Mouse (Mus musculus) cortical plate, adult 2 months (tissue): Measurements from ENCODE around the gene Polr3b.

Source experiments
- CTCF ChIP-seq: fragments of 200-500 bp; IDR thresholded peaks from 2 replicates; pipeline ENCODE4 v1.5.1; 2011; ENCODE audit warnings: mild to moderate bottlenecking, control low read depth, low read length; ENCODE audit not compliant: insufficient read depth; ENCODE audit errors: extremely low read depth
- POLR2A ChIP-seq: fragments of 200-500 bp; IDR thresholded peaks from 2 replicates; pipeline ENCODE4 v1.6.1; 2011; ENCODE audit warnings: mild to moderate bottlenecking, low read length, control low read depth; ENCODE audit not compliant: insufficient read depth; ENCODE audit errors: extremely low read depth

DNA sequence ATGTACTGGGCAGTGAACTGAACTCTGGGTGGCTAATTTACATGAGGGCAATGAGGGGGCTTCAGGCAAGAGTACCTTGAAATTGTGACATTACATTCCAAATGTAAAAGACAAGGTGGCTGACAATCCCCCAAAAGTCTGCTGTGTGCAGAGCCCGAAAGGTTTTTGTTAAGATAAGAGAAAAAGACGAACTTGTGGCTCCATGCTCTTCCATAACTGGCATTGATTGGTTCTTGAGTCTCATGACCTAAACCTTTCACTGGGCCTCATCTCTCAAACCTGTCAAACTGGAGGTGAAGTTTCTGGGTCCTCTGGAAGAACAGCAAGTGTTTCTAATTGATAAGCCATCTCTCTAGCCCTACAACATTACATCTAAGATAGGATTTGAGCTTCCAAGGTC, 42.6 kb upstream of the Polr3b start:
- TF ChIP-seq POLR2A: no peak
- TF ChIP-seq CTCF: no peak
